Mouse (Mus musculus) intestine, postnatal 0 days (tissue): ENCODE measurements around the gene Styx. TPM values are rescaled to one million over a fixed set of nuclear protein-coding genes. Genes with fewer than 3 reads are reported as not detected.

ENCODE experiments used
- ATAC-seq: fragments of 200-750 bp; cut with Nextera tagmentation; 2 replicates; pipeline ENCODE4 v1.8.0; 2017; ENCODE audit warnings: mild to moderate bottlenecking, moderate TSS enrichment, moderate library complexity
- H3K27ac ChIP-seq: fragments of 300-500 bp; sonication (generic); 2 replicates; pipeline ENCODE4 v1.5.1; 2014; ENCODE audit warnings: mild to moderate bottlenecking, low read depth, low read length, moderate library complexity
- H3K27me3 ChIP-seq: fragments of 300-500 bp; sonication (generic); replicated peaks from 2 replicates; pipeline ENCODE4 v1.6.1; 2014; ENCODE audit warnings: low read length, mixed read lengths; ENCODE audit not compliant: control insufficient read depth, insufficient read depth
- H3K36me3 ChIP-seq: fragments of 300-500 bp; sonication (generic); 2 replicates; pipeline ENCODE4 v1.6.1; 2014; ENCODE audit warnings: mild to moderate bottlenecking, moderate library complexity; ENCODE audit not compliant: control insufficient read depth, insufficient read depth
- H3K4me1 ChIP-seq: fragments of 300-500 bp; sonication (generic); replicated peaks from 2 replicates; pipeline ENCODE4 v1.6.1; 2014; ENCODE audit warnings: antibody characterized with exemption, low read length, mixed read lengths; ENCODE audit not compliant: control insufficient read depth, insufficient read depth
- H3K4me2 ChIP-seq: fragments of 300-500 bp; sonication (generic); replicated peaks from 2 replicates; pipeline ENCODE4 v1.6.1; 2014; ENCODE audit warnings: low read depth, mild to moderate bottlenecking, moderate library complexity
- H3K4me3 ChIP-seq: fragments of 300-500 bp; sonication (generic); 2 replicates; pipeline ENCODE4 v1.5.1; 2014; ENCODE audit warnings: low read depth, low read length
- H3K9ac ChIP-seq: fragments of 300-500 bp; sonication (generic); 2 replicates; pipeline ENCODE4 v1.6.1; 2014; ENCODE audit warnings: mild to moderate bottlenecking, low read depth, low read length
- H3K9me3 ChIP-seq: fragments of 300-500 bp; sonication (generic); 2 replicates; pipeline ENCODE4 v1.6.1; 2016; ENCODE audit warnings: mixed run types; ENCODE audit not compliant: control insufficient read depth
- CTCF ChIP-seq: sonication (generic); IDR thresholded peaks from 2 replicates; pipeline ENCODE4 v1.5.1; 2016; ENCODE audit warnings: low read depth, mild to moderate bottlenecking, control low read depth, antibody characterized with exemption, moderate library complexity
- WGBS: fragments of 180-500 bp; shearing (Covaris S2); extraction: QIAGEN DNeasy Blood & Tissue Kit; methylation state at CpG from one replicate; pipeline ENCODE4 v1.1.7; 2014; 5-methylcytosine and 5-hydroxymethylcytosine counted together
- polyA plus RNA-seq: library from polyadenylated mRNA; unstranded; fragments of >200 nt; fragmentation: Nextera tagmentation; extraction: Ambion mirVana; gene quantifications from 2 replicates; pipeline ENCODE4 v1.2.1, GENCODE M21; 2015

Gene Styx
- polyA plus RNA-seq, 1 experiment from 2014 or later, result 40.1 TPM

- Histone ChIP-seq H3K27me3 (no peaks in the 10 kb centered on the region), H3K4me2 (no peak overlapping the region), H3K9me3 (peaks cover 7% of the 10 kb centered on the region), H3K9ac (no peak overlapping the region), H3K36me3 (no peaks in the 10 kb centered on the region), H3K4me3 (no peak overlapping the region), H3K4me1 (no peaks in the 10 kb centered on the region), H3K27ac (no peak overlapping the region)
- no peak for ATAC-seq
- no peak for TF ChIP-seq CTCF
- WGBS, result 85% methylated on average over 13 of the region's 13 CpGs
Observed at GRCm38 (mm10) chr14:45430066-45430842, 79.4 kb downstream of the Styx start.

- peak; percentile 71 for TF ChIP-seq CTCF
- no peaks in the 10 kb centered on the region for H3K36me3 ChIP-seq
- H3K4me2 ChIP-seq, result no peak overlapping the region
- H3K9ac ChIP-seq, result no peak overlapping the region
- peaks cover 4% of the 10 kb centered on the region for H3K9me3 ChIP-seq
- H3K4me1 ChIP-seq, result no peaks in the 10 kb centered on the region
- no peak overlapping the region for H3K4me3 ChIP-seq
- H3K27me3 ChIP-seq, result no peaks in the 10 kb centered on the region
- no peak overlapping the region for H3K27ac ChIP-seq
- 78% methylated on average over 4 of the region's 4 CpGs for WGBS
- no peak for ATAC-seq
Observed at GRCm38 (mm10) chr14:45432003-45432402, 81.1 kb downstream of the Styx start.

- Histone ChIP-seq H3K36me3 (no peaks in the 10 kb centered on the region), H3K4me3 (no peak overlapping the region)
- ATAC-seq, result no peak
Observed at GRCm38 (mm10) chr14:45434220-45434619, 83.3 kb downstream of the Styx start.

GRCm38 (mm10) chr14:45438250-45438930 is 87.5 kb downstream of the Styx start:
- TF ChIP-seq CTCF, result no peak
- H3K9me3 ChIP-seq, result no peaks in the 10 kb centered on the region
- H3K4me3 ChIP-seq, result no peak overlapping the region
- no peak for ATAC-seq
- H3K4me2 ChIP-seq, result no peak overlapping the region
- no peaks in the 10 kb centered on the region for H3K36me3 ChIP-seq
- 74% methylated on average over 19 of the region's 19 CpGs for WGBS
- no peaks in the 10 kb centered on the region for H3K27me3 ChIP-seq
- no peak overlapping the region for H3K9ac ChIP-seq
- no peak overlapping the region for H3K27ac ChIP-seq
- H3K4me1 ChIP-seq, result no peaks in the 10 kb centered on the region

More at GRCm38 (mm10) chr14:45434220-45434619, 83.3 kb downstream of the Styx start:
- H3K27me3 ChIP-seq, result no peaks in the 10 kb centered on the region
- H3K9ac ChIP-seq, result no peak overlapping the region
- TF ChIP-seq CTCF, result peak; percentile 69
- H3K4me2 ChIP-seq, result no peak overlapping the region
- H3K27ac ChIP-seq, result no peak overlapping the region
- 76% methylated on average over 6 of the region's 6 CpGs for WGBS
- H3K4me1 ChIP-seq, result no peaks in the 10 kb centered on the region
- H3K9me3 ChIP-seq, result peaks cover 4% of the 10 kb centered on the region

- no peaks in the 10 kb centered on the region for H3K4me1 ChIP-seq
- H3K4me3 ChIP-seq, result no peak overlapping the region
- no peaks in the 10 kb centered on the region for H3K9me3 ChIP-seq
- no peak overlapping the region for H3K27ac ChIP-seq
- no peak overlapping the region for H3K4me2 ChIP-seq
- ATAC-seq, result no peak
- H3K27me3 ChIP-seq, result no peaks in the 10 kb centered on the region
- H3K36me3 ChIP-seq, result no peaks in the 10 kb centered on the region
- H3K9ac ChIP-seq, result no peak overlapping the region
- no peak for TF ChIP-seq CTCF
- whole genome bisulfite sequencing, result 86% methylated on average over 2 of the region's 2 CpGs
Observed at GRCm38 (mm10) chr14:45438931-45439275, 88.0 kb downstream of the Styx start.

GRCm38 (mm10) chr14:45439387-45439786 is 88.5 kb downstream of the Styx start:
- no peak overlapping the region for H3K4me3 ChIP-seq
- no peak for ATAC-seq
- no peaks in the 10 kb centered on the region for H3K27me3 ChIP-seq
- H3K4me2 ChIP-seq, result no peak overlapping the region
- no peak overlapping the region for H3K9ac ChIP-seq
- H3K27ac ChIP-seq, result no peak overlapping the region
- 84% methylated on average over 9 of the region's 9 CpGs for whole genome bisulfite sequencing
- TF ChIP-seq CTCF, result no peak
- H3K4me1 ChIP-seq, result no peaks in the 10 kb centered on the region
- no peaks in the 10 kb centered on the region for H3K36me3 ChIP-seq
- no peaks in the 10 kb centered on the region for H3K9me3 ChIP-seq
